Mouse (Mus musculus) bone marrow macrophage, adult 2 months (primary cell): ENCODE measurements around the gene Grip1. TPM values are rescaled to one million over a fixed set of nuclear protein-coding genes. Genes with fewer than 3 reads are reported as not detected.

ENCODE experiments used
- H3K27ac ChIP-seq: 2 replicates; pipeline ENCODE4 v1.5.1; 2012; ENCODE audit warnings: low read depth, low read length; ENCODE audit not compliant: insufficient read depth
- H3K4me1 ChIP-seq: 2 replicates; pipeline ENCODE4 v1.6.1; 2012; ENCODE audit warnings: low read length; ENCODE audit not compliant: control insufficient read depth, insufficient read depth
- H3K4me3 ChIP-seq: 2 replicates; pipeline ENCODE4 v1.5.1; 2012; ENCODE audit warnings: mild to moderate bottlenecking, low read length, moderate library complexity; ENCODE audit not compliant: insufficient read depth
- CTCF ChIP-seq: IDR thresholded peaks from 2 replicates; pipeline ENCODE4 v1.5.1; 2012; ENCODE audit warnings: low read depth, mild to moderate bottlenecking, low read length, moderate library complexity
- POLR2A ChIP-seq: IDR thresholded peaks from 2 replicates; pipeline ENCODE4 v1.6.1; 2012; ENCODE audit warnings: mild to moderate bottlenecking, low read depth, low read length, borderline replicate concordance
- polyA plus RNA-seq: library from polyadenylated mRNA; stranded (reverse); fragments of >200 nt; gene quantifications from 2 replicates; pipeline ENCODE4 v1.2.4, GENCODE M21; 2012; ENCODE audit not compliant: missing spikeins, insufficient read depth, insufficient read length

The Grip1 gene
- polyA plus RNA-seq, 1 experiment, result not detected

DNA sequence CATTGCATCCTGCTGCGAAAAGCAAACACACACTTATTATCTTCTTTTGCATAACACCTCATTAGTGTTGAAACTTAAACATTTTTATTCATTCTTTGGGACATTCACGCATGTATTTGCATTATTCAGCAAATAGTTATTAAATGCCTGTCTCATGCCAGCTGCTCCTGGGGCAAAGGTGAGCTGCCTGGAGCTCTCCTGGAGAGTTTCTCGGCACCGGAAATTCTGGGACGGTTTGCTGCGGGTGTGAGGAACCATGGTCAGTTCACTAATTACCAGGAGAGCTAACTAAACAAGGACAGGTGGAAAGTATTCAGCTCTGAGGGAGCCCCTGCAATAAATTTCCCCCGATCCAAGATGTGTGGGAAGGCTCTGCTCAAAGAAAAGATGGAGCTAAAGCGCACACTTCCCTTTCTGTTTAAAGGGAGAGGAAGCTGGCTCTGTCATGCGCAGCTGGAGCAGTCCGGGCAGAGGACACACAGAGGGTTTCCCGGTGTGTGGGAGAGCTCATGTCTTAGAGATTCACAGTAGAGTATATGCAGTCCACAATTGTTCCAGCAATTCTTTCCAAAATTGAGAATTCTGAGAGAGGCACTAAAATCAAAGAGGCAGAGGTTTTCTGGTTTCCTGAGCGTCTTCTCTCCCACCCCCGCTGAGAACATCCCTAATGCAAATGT, 675.1 kb downstream of the Grip1 start:
- H3K4me1 ChIP-seq, result peaks cover 24% of the 10 kb centered on the region
- H3K27ac ChIP-seq, result peak overlapping the region; percentile 32
- no peak for TF ChIP-seq CTCF
- TF ChIP-seq POLR2A, result no peak
- peak overlapping the region; percentile 42 for H3K4me3 ChIP-seq

- TF ChIP-seq CTCF (peak; percentile 70), POLR2A (no peak)
- Histone ChIP-seq H3K4me3 (no peak overlapping the region), H3K27ac (no peak overlapping the region), H3K4me1 (peaks cover 19% of the 10 kb centered on the region)
These were observed 677.0 kb downstream of the Grip1 start for GRCm38 (mm10) chr10:120130621-120131020.

DNA sequence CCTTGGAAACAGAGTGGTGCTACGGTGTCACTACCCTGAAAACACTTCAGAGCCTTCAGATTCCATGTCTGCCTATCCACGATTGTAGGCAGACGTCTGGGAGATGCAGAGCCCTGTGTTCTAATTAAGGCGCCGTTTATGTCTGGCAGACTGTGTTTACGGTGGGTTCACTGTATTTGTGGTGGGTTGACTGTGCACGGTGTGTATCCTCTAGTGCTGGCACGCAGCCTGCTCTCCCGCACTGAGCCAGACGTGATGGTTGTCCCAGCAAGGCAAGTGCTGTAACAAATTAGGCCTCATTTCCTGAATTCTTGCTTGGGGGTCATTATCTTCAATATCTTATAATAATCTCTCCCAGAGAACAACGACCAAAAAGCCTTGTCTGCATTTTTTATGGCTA, 680.1 kb downstream of the Grip1 start:
- H3K4me1 ChIP-seq, result peaks cover 4% of the 10 kb centered on the region
- H3K4me3 ChIP-seq, result no peak overlapping the region
- no peak for TF ChIP-seq POLR2A
- no peak for TF ChIP-seq CTCF
- no peak overlapping the region for H3K27ac ChIP-seq

DNA sequence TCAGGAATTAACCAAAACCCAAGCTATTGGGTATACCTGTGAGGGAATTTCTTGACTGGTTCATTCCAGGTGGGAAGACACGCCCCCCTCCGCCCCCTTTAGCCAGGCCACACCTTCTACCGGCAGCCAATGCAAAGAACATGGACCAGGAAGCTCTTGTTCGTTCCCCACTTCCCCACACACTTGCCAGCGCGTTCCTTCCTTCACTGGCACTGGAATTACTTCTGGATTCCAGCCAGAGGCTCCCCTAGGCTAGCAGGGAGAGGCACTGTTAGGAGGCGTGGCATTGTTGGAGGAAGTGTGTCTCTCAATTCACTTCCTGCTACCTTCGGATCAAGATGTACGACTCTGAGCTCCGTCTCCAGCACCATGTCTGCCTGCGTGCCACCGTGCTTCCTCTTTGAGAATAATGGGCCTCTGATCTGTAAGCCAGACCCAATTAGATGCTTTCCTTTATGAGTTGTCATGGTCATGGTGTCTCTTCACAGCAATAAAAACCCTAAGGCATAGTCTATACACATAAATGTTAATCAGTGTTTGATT, 682.5 kb downstream of the Grip1 start:
- Histone ChIP-seq H3K4me3 (no peak overlapping the region), H3K4me1 (peaks cover 17% of the 10 kb centered on the region), H3K27ac (no peak overlapping the region)
- TF ChIP-seq CTCF (no peak), POLR2A (no peak)

Other genes with a start within 250 kb of the Grip1 start
- 29.1 and 35.9 TPM in 2 replicates for gene Cand1, start 213.8 kb upstream of the Grip1 start, polyA plus RNA-seq